Mouse (Mus musculus) gastrocnemius, postnatal 10 days (tissue): ENCODE measurements around the gene Syt14. TPM values are rescaled to one million over a fixed set of nuclear protein-coding genes. Genes with fewer than 3 reads are reported as not detected.

ENCODE experiments used
- DNase-seq: peaks from one replicate; pipeline ENCODE4 v3.0.0; 2021; ENCODE audit warnings: mixed read lengths
- long read RNA-seq, 2 experiments: library from polyadenylated mRNA; stranded (forward); transcript quantifications; one replicate each; pipeline ENCODE4 v2.0.0; 2021
- total RNA-seq, 2 experiments: library from RNA; stranded (reverse); gene quantifications; 2 replicates each; pipeline ENCODE4 v1.2.3; 2021

Gene Syt14
- total RNA-seq = under 1 TPM; 0.59 to 0.61 TPM
- long read RNA-seq, experiment 1 = 0 reads
- long read RNA-seq, experiment 2 = 0 reads

GRCm38 (mm10) chr1:193035371-193036238, at the start of gene Syt14:
Syt14 (minus strand) TSS chr1:193035775.
- DNase-seq = peak; percentile 72

- no peak for DNase-seq
Observed at GRCm38 (mm10) chr1:193084016-193084415, 48.4 kb upstream of the Syt14 start.

GRCm38 (mm10) chr1:193083051-193083450, 47.5 kb upstream of the Syt14 start:
- DNase-seq = no peak

- no peak for DNase-seq
Observed at GRCm38 (mm10) chr1:193082311-193082921, 46.8 kb upstream of the Syt14 start.

- DNase-seq = no peak
Observed at GRCm38 (mm10) chr1:193062618-193063017, 27.0 kb upstream of the Syt14 start.

GRCm38 (mm10) chr1:193060167-193060566, 24.6 kb upstream of the Syt14 start:
- no peak for DNase-seq

- DNase-seq = no peak
Observed at GRCm38 (mm10) chr1:193059596-193059995, 24.0 kb upstream of the Syt14 start.

GRCm38 (mm10) chr1:193054401-193054800, 18.8 kb upstream of the Syt14 start:
- no peak for DNase-seq

- no peak for DNase-seq
Observed at GRCm38 (mm10) chr1:193053065-193053464, 17.5 kb upstream of the Syt14 start.

GRCm38 (mm10) chr1:193047616-193048015, 12.0 kb upstream of the Syt14 start:
- DNase-seq = no peak

- no peak for DNase-seq
Observed at GRCm38 (mm10) chr1:193042760-193043295, 7.3 kb upstream of the Syt14 start.

GRCm38 (mm10) chr1:193034951-193035370, 614 bp downstream of the Syt14 start:
- no peak for DNase-seq

GRCm38 (mm10) chr1:193024311-193024710, 11.3 kb downstream of the Syt14 start:
- no peak for DNase-seq

GRCm38 (mm10) chr1:193012351-193012750, 23.2 kb downstream of the Syt14 start:
- DNase-seq = no peak

- DNase-seq = no peak
Observed at GRCm38 (mm10) chr1:193011000-193011769, 24.4 kb downstream of the Syt14 start.

GRCm38 (mm10) chr1:193004581-193004980, 31.0 kb downstream of the Syt14 start:
- DNase-seq = no peak

GRCm38 (mm10) chr1:193003953-193004352, 31.6 kb downstream of the Syt14 start:
- DNase-seq = no peak

- DNase-seq = no peak
Observed at GRCm38 (mm10) chr1:193002307-193002706, 33.3 kb downstream of the Syt14 start.

- no peak for DNase-seq
Observed at GRCm38 (mm10) chr1:193001587-193001986, 34.0 kb downstream of the Syt14 start.

- no peak for DNase-seq
Observed at GRCm38 (mm10) chr1:193000908-193001307, 34.7 kb downstream of the Syt14 start.

GRCm38 (mm10) chr1:192994179-192994873, 41.2 kb downstream of the Syt14 start:
- DNase-seq = no peak

GRCm38 (mm10) chr1:192993491-192993890, 42.1 kb downstream of the Syt14 start:
- no peak for DNase-seq
